Mouse (Mus musculus): Measurements from ENCODE around the gene Aco1. TPM values are rescaled to one million over a fixed set of nuclear protein-coding genes. Genes with fewer than 3 reads are reported as not detected.

Aco1 gene
- polyA plus RNA-seq, 1 experiment from 2014 or later = 72.8 TPM

- peaks cover 38% of the 10 kb centered on the region for H3K36me3 ChIP-seq (ENCODE audit: control insufficient read depth, insufficient read depth, low read length)
- 90% methylated on average over 4 of the region's 4 CpGs for WGBS
- H3K9me3 ChIP-seq (ENCODE audit: control insufficient read depth, low read length) = no peaks in the 10 kb centered on the region
- no peaks in the 10 kb centered on the region for H3K27me3 ChIP-seq (ENCODE audit: control insufficient read depth, insufficient read depth, low read length)
- H3K4me1 ChIP-seq (ENCODE audit: control insufficient read depth, insufficient read depth, low read length) = no peaks in the 10 kb centered on the region
- no peak for ATAC-seq (ENCODE audit: low FRiP score, low TSS enrichment)
- H3K9ac ChIP-seq (ENCODE audit: low read depth, low read length) = no peak overlapping the region
- H3K4me2 ChIP-seq (replicated peaks; ENCODE audit: low read depth, low read length) = no peak overlapping the region
- H3K4me3 ChIP-seq (ENCODE audit: low read length) = no peak overlapping the region
- no peak overlapping the region for H3K27ac ChIP-seq (ENCODE audit: low read depth, low read length)
These were observed 28.6 kb downstream of the Aco1 start for GRCm38 (mm10) chr4:40171477-40171876.

- Histone ChIP-seq H3K9ac (ENCODE audit: low read depth, low read length) (no peak overlapping the region), H3K36me3 (ENCODE audit: control insufficient read depth, insufficient read depth, low read length) (peaks cover 35% of the 10 kb centered on the region), H3K4me1 (ENCODE audit: control insufficient read depth, insufficient read depth, low read length) (no peaks in the 10 kb centered on the region), H3K4me3 (ENCODE audit: low read length) (no peak overlapping the region), H3K4me2 (replicated peaks; ENCODE audit: low read depth, low read length) (no peak overlapping the region), H3K27me3 (ENCODE audit: control insufficient read depth, insufficient read depth, low read length) (no peaks in the 10 kb centered on the region), H3K9me3 (ENCODE audit: control insufficient read depth, low read length) (no peaks in the 10 kb centered on the region), H3K27ac (ENCODE audit: low read depth, low read length) (no peak overlapping the region)
- no peak for ATAC-seq (ENCODE audit: low FRiP score, low TSS enrichment)
- 83% methylated on average over 2 of the region's 2 CpGs for WGBS
These were observed 29.5 kb downstream of the Aco1 start for GRCm38 (mm10) chr4:40172336-40172735.

- Histone ChIP-seq H3K4me1 (ENCODE audit: control insufficient read depth, insufficient read depth, low read length) (no peaks in the 10 kb centered on the region), H3K36me3 (ENCODE audit: control insufficient read depth, insufficient read depth, low read length) (peaks cover 31% of the 10 kb centered on the region; the same call in 1 of the 2 replicates), H3K27ac (ENCODE audit: low read depth, low read length) (no peak overlapping the region), H3K9ac (ENCODE audit: low read depth, low read length) (no peak overlapping the region), H3K27me3 (ENCODE audit: control insufficient read depth, insufficient read depth, low read length) (no peaks in the 10 kb centered on the region), H3K4me3 (ENCODE audit: low read length) (no peak overlapping the region), H3K9me3 (ENCODE audit: control insufficient read depth, low read length) (no peaks in the 10 kb centered on the region), H3K4me2 (replicated peaks; ENCODE audit: low read depth, low read length) (no peak overlapping the region)
- 43% methylated on average over 4 of the region's 4 CpGs for WGBS
- ATAC-seq (ENCODE audit: low FRiP score, low TSS enrichment) = no peak
These were observed 31.4 kb downstream of the Aco1 start for GRCm38 (mm10) chr4:40174321-40174720.

GRCm38 (mm10) chr4:40178584-40178983 is 35.7 kb downstream of the Aco1 start:
- no peak for ATAC-seq (ENCODE audit: low FRiP score, low TSS enrichment)
- WGBS = 92% methylated on average over 17 of the region's 17 CpGs
- H3K36me3 ChIP-seq (ENCODE audit: control insufficient read depth, insufficient read depth, low read length) = peaks cover 62% of the 10 kb centered on the region

GRCm38 (mm10) chr4:40180046-40180445 is 37.2 kb downstream of the Aco1 start:
- no peak for ATAC-seq (ENCODE audit: low FRiP score, low TSS enrichment)
- H3K36me3 ChIP-seq (ENCODE audit: control insufficient read depth, insufficient read depth, low read length) = peaks cover 74% of the 10 kb centered on the region

More at GRCm38 (mm10) chr4:40178584-40178983, 35.7 kb downstream of the Aco1 start:
- Histone ChIP-seq H3K4me1 (ENCODE audit: control insufficient read depth, insufficient read depth, low read length) (no peaks in the 10 kb centered on the region), H3K4me3 (ENCODE audit: low read length) (no peak overlapping the region), H3K9ac (ENCODE audit: low read depth, low read length) (no peak overlapping the region), H3K9me3 (ENCODE audit: control insufficient read depth, low read length) (no peaks in the 10 kb centered on the region), H3K27ac (ENCODE audit: low read depth, low read length) (no peak overlapping the region), H3K27me3 (ENCODE audit: control insufficient read depth, insufficient read depth, low read length) (no peaks in the 10 kb centered on the region), H3K4me2 (replicated peaks; ENCODE audit: low read depth, low read length) (no peak overlapping the region)

GRCm38 (mm10) chr4:40181681-40182080 is 38.8 kb downstream of the Aco1 start:
- 95% methylated on average over 8 of the region's 8 CpGs for WGBS
- no peak overlapping the region for H3K4me3 ChIP-seq (ENCODE audit: low read length)
- no peak overlapping the region for H3K4me2 ChIP-seq (replicated peaks; ENCODE audit: low read depth, low read length)
- no peak overlapping the region for H3K9ac ChIP-seq (ENCODE audit: low read depth, low read length)
- no peak overlapping the region for H3K27ac ChIP-seq (ENCODE audit: low read depth, low read length)
- no peak for ATAC-seq (ENCODE audit: low FRiP score, low TSS enrichment)
- peaks cover 78% of the 10 kb centered on the region for H3K36me3 ChIP-seq (ENCODE audit: control insufficient read depth, insufficient read depth, low read length)
- H3K9me3 ChIP-seq (ENCODE audit: control insufficient read depth, low read length) = no peaks in the 10 kb centered on the region
- no peaks in the 10 kb centered on the region for H3K4me1 ChIP-seq (ENCODE audit: control insufficient read depth, insufficient read depth, low read length)
- H3K27me3 ChIP-seq (ENCODE audit: control insufficient read depth, insufficient read depth, low read length) = no peaks in the 10 kb centered on the region

More at GRCm38 (mm10) chr4:40180046-40180445, 37.2 kb downstream of the Aco1 start:
- Histone ChIP-seq H3K9ac (ENCODE audit: low read depth, low read length) (no peak overlapping the region), H3K4me2 (replicated peaks; ENCODE audit: low read depth, low read length) (no peak overlapping the region), H3K9me3 (ENCODE audit: control insufficient read depth, low read length) (no peaks in the 10 kb centered on the region), H3K27me3 (ENCODE audit: control insufficient read depth, insufficient read depth, low read length) (no peaks in the 10 kb centered on the region), H3K27ac (ENCODE audit: low read depth, low read length) (no peak overlapping the region), H3K4me1 (ENCODE audit: control insufficient read depth, insufficient read depth, low read length) (no peaks in the 10 kb centered on the region), H3K4me3 (ENCODE audit: low read length) (no peak overlapping the region)
- WGBS = 94% methylated on average over 6 of the region's 6 CpGs

GRCm38 (mm10) chr4:40182651-40183320 is 39.9 kb downstream of the Aco1 start:
- 45% methylated on average over 14 of the region's 14 CpGs for WGBS
- H3K36me3 ChIP-seq (ENCODE audit: control insufficient read depth, insufficient read depth, low read length) = peaks cover 85% of the 10 kb centered on the region

GRCm38 (mm10) chr4:40183781-40184180 is 40.9 kb downstream of the Aco1 start:
- Histone ChIP-seq H3K4me1 (ENCODE audit: control insufficient read depth, insufficient read depth, low read length) (no peaks in the 10 kb centered on the region), H3K9me3 (ENCODE audit: control insufficient read depth, low read length) (no peaks in the 10 kb centered on the region), H3K9ac (ENCODE audit: low read depth, low read length) (no peak overlapping the region), H3K27me3 (ENCODE audit: control insufficient read depth, insufficient read depth, low read length) (no peaks in the 10 kb centered on the region), H3K27ac (ENCODE audit: low read depth, low read length) (no peak overlapping the region), H3K4me3 (ENCODE audit: low read length) (no peak overlapping the region), H3K4me2 (replicated peaks; ENCODE audit: low read depth, low read length) (no peak overlapping the region), H3K36me3 (ENCODE audit: control insufficient read depth, insufficient read depth, low read length) (peaks cover 88% of the 10 kb centered on the region)
- WGBS = 91% methylated on average over 6 of the region's 6 CpGs
- ATAC-seq (ENCODE audit: low FRiP score, low TSS enrichment) = no peak

More at GRCm38 (mm10) chr4:40182651-40183320, 39.9 kb downstream of the Aco1 start:
- Histone ChIP-seq H3K9ac (ENCODE audit: low read depth, low read length) (no peak overlapping the region), H3K4me3 (ENCODE audit: low read length) (no peak overlapping the region), H3K27ac (ENCODE audit: low read depth, low read length) (no peak overlapping the region), H3K4me2 (replicated peaks; ENCODE audit: low read depth, low read length) (no peak overlapping the region), H3K4me1 (ENCODE audit: control insufficient read depth, insufficient read depth, low read length) (no peaks in the 10 kb centered on the region), H3K27me3 (ENCODE audit: control insufficient read depth, insufficient read depth, low read length) (no peaks in the 10 kb centered on the region), H3K9me3 (ENCODE audit: control insufficient read depth, low read length) (no peaks in the 10 kb centered on the region)
- ATAC-seq (ENCODE audit: low FRiP score, low TSS enrichment) = peak; percentile 60; the same call in 1 of the 2 replicates

GRCm38 (mm10) chr4:40184470-40184869 is 41.6 kb downstream of the Aco1 start:
- no peak for ATAC-seq (ENCODE audit: low FRiP score, low TSS enrichment)
- H3K9ac ChIP-seq (ENCODE audit: low read depth, low read length) = no peak overlapping the region
- H3K36me3 ChIP-seq (ENCODE audit: control insufficient read depth, insufficient read depth, low read length) = peaks cover 92% of the 10 kb centered on the region
- WGBS = 68% methylated on average over 5 of the region's 5 CpGs
- H3K4me1 ChIP-seq (ENCODE audit: control insufficient read depth, insufficient read depth, low read length) = no peaks in the 10 kb centered on the region
- no peak overlapping the region for H3K4me3 ChIP-seq (ENCODE audit: low read length)
- H3K4me2 ChIP-seq (replicated peaks; ENCODE audit: low read depth, low read length) = no peak overlapping the region
- no peaks in the 10 kb centered on the region for H3K27me3 ChIP-seq (ENCODE audit: control insufficient read depth, insufficient read depth, low read length)
- no peak overlapping the region for H3K27ac ChIP-seq (ENCODE audit: low read depth, low read length)
- H3K9me3 ChIP-seq (ENCODE audit: control insufficient read depth, low read length) = no peaks in the 10 kb centered on the region

Data from kidney, embryonic 14.5 days (tissue).